Mouse (Mus musculus): ENCODE measurements at regions not wholly inside any gene's neighbourhood (a gene's known extent, or its start where the extent isn't known, plus 50 kb on each side); places are given as distances from the start of the nearest gene placed in this dataset.

DNA sequence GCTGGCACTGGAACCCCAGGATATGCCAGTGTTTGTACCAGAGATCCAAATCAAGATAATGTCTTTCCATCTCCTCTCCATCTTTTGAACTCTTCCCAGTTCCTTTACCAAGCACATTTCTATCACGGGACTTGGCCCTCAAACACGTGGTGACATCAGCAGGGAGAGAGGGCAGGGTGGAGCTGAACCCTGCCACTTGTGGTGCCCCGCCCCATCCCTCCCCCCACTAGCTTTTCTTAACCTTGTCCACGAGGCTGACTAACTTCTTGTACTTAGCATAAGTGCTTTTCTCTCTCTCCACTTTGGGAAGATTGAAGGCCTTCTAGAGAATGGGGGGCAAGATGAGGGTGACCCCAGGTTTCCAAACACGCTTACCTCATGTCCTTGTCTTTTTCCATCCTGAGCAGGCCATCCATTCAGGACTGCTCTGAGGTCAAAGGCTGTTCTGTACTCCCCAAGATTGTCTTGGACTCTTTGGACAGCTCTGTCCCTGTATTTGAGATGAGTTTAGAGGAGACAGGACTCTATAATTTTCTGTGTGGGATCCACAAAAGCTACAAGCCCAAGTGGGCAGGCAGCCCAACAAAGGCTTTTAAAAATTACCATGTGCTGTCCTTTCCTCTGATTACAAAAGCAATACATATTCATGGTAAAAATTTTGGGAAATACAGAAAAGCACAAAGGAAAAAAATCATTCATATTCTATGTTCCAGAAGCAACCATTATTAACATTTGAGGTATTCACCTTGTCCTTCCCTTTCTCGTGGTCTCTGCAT lies 192.7 kb upstream of the 4931429L15Rik start:
- DNase-seq (ENCODE audit: low spot score): no peak

DNA sequence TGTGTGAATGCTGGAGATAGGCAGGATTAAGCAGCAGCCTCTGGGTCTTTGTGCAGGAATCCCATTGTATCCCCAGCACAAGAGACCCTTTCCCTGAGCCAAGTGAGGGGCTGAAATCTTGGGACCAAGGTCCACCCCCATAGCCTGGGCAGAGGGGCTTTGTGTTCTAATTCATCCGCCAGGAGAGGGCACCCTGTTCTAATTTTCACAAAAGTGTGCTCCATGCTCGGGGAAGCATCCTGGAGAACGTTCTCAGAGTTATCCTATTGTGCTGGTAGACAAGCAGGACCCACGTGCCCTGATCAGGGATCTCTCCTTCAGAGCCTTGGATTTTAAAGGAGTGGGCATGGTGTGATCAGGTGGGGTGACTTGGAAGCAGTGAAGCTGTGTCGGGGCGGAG lies 191.5 kb upstream of the 4931429L15Rik start:
- peak; percentile 49 for DNase-seq (ENCODE audit: low spot score)

DNA sequence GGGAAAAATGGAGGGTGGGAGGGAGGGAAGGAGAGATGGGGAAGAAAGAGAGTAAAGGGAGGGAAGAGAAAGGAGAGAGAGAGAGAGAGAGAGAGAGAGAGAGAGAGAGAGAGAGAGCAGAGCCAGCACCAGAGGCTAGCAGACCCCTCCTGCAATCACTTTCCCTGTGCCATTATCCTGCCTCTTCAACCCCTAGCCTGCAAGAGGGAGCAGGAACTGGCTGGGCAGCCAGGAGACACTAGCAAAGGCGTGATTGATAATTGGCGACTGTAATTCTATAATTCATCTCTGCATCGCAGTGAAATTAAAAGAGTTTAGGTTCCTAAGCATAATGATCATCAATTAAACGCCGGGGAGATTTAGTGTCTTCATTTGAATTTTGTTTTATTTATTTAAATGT lies 190.1 kb upstream of the 4931429L15Rik start:
- peak; percentile 50 for DNase-seq (ENCODE audit: low spot score)

DNA sequence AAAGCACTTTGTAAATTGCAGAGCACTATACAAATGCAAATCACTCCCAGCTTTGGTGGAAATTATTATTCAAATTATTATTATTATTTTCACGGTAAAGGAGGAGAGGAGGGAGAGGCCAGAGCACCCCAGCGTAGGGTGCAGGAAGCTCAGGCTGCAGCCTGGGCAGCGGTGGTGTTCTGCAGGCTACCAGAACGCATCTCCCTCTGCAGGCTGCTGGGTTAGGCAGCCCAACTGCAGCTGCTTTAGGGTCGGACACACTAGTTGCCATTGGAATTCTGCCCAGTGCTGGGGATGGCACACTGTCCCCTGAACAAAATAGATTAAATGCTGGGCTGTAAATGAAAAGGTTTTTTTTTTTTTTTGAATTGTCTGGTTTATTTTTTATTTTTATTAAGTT lies 189.7 kb upstream of the 4931429L15Rik start:
- peak; percentile 76 for DNase-seq (ENCODE audit: low spot score)

DNA sequence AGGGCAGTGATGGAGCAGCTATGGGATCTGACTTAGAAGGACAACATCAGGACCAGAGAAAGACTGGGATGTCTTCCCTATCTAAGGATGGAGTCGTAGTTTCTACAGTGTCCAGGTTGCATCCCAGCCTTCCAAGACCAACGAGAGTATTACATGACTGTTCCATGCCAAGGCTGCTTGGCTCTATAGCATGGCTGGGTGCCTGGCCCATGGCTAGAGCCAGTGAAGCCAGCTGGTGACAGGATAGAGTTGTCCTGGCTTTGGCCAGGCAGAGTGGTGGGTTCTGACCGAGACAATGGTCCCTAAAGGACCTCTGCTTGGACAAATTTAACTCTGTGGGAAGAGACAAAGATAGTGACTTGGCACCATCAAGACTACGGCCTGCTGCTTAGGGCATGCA lies 187.2 kb upstream of the 4931429L15Rik start:
- DNase-seq (ENCODE audit: low spot score): no peak

DNA sequence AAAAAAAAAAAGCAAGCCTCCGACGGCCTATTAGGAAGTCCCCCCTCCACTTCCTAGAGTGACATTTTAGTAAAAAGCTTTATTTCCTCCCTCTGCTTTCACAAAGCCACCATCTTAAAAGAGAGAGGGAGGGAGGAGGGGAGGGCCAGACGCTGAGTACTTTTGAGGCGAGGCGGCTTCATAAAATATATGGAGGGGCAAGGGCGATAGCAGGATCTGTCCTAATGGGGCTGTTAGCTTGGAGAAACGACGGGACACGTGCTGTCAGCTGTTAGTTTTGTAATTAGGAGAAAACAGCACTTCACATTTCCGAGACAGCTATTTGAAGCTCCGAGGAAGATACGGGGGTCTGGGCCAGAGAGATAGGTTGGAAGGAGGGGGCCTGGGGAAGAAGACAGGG lies 184.8 kb upstream of the 4931429L15Rik start:
- DNase-seq (ENCODE audit: low spot score): no peak

DNA sequence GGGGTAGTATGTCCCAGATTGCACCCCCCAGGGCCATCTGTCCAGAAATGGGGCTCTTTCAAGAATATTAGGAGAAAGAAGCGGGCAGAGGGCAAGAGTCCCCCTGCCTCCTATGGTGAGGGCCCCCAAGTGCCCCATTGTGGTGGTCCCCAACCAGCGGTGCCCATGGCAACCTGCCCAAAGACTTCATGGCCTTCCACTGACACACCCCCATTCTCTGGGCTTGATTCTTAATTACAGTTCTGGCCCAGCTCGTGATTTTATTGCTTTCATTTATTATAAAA lies 184.3 kb upstream of the 4931429L15Rik start:
- no peak for DNase-seq (ENCODE audit: low spot score)

DNA sequence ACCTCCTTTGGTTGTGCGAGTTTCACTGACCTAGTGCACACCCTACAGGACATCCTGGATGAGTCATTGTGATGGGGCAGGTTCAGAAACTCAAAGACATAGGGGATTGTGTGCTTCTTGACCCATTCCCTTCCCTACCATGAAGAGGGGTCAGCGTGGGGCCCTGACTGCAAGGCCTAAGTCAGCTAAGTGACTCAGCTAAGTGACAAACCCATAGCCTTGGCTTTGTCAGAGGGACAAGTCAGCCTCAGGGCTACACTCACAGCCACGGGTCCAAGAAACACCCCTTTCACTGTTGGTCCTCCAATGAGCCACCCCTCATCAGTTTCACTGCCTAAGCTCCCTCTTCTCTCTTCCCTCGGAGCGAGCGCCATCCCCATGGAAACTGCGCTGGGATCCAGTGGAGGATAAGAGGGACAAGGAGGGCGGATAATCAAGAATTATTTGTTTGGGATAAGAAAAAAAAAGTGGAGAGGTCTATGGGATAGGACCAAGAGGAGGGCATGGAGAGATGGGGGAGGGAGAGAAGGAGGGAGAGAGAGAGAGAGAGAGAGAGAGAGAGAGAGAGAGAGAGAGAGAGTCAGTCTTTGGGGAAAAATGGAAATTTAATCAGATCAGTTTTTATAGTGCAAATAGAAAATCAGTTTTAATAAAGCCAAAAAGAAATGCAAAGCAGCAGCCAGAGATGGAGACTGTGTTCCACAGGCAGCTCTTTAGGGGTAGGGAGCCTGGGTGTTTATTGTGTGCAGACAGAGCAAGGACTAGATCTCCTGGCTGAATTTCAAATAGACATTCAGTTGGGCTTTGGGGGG lies 183.7 kb upstream of the 4931429L15Rik start:
- DNase-seq (ENCODE audit: low spot score): no peak

DNA sequence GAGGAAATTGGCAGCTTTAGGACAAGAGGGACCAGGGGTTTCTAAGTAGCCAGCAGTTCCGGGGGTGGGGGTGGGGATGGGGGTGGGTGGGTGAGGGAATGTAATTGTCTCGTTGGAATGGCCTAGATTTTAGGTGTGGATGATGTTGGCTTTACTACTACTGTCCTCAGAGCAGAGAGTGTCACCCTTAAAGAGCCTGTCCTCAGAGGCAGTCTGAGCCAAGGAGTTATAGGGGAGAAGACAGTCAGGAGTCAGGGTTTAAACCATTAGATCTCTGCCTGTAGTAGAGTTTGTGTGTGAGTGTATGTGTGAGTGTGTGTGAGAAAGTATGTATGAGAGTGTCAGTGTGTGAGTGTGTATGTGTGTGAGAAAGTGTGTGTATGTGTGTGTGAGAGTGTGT lies 179.6 kb upstream of the 4931429L15Rik start:
- DNase-seq (ENCODE audit: low spot score): no peak

DNA sequence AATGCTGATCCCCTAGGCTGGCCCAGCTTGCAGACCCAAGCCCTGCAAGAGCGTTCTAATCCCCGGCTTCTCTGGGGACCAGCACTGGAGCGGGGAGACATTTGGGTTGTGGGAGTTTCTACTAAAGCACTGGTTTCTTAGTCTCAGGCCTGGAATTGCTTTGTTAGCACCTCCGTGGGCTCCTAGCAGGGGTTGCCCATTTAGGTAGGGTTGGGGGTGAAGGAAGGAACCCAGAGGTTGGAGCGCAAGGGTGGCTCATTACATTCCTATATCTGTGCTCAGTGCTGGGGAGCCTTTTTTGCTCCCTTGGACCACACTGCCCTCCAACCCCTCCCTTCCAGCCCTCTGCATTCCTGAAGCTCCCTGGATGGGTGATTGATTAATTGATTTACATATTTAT lies 179.1 kb upstream of the 4931429L15Rik start:
- no peak for DNase-seq (ENCODE audit: low spot score)

DNA sequence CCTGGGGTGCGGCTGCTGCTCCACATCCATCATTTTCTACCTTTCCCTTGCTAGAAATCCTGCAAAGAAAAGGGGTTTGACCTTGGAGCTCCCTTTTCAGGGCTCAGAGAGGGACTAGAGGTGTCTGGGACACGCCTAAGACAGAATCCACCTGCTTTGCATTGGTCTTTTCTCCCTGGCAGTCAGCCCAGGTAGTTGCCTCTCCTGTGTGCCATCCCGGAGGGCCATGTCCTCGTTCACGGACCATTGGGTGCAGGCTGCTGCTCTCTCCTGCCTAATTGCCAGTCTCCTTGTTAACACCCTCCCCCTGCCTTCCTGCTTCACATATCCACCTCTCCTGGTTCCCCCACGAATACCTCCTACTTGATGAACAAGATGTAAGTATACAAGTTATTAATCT lies 175.5 kb upstream of the 4931429L15Rik start:
- DNase-seq (ENCODE audit: low spot score): no peak

DNA sequence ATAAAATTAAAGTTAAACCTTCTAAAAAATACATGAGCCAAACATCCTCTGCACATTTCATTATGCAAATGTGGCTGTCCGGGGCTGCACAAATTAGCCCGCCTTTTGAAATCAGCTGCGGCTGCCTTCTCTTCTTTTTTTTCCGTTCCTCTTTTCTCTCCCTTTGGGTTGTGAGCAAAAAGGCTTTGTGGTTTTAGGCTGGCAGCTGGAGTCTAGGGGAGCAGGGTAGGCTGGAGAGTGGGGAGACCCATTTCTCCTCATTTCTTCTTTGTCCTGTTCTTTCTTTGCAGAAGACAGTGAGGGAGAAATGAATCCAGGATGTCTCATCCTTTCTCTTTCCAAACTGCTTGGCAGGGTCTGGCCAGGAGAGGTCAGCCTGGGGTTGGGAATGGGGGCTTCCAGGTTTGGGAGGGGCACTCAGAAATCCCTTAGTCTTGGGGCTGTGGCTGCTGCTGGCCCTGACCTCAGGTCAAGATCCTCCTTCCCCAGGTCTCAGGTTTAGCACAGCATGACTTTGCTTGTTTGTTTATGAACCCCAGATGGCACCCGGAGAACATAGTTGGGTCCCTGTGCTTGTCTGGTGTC lies 163.2 kb upstream of the 4931429L15Rik start:
- DNase-seq (ENCODE audit: low spot score): peak; percentile 39

DNA sequence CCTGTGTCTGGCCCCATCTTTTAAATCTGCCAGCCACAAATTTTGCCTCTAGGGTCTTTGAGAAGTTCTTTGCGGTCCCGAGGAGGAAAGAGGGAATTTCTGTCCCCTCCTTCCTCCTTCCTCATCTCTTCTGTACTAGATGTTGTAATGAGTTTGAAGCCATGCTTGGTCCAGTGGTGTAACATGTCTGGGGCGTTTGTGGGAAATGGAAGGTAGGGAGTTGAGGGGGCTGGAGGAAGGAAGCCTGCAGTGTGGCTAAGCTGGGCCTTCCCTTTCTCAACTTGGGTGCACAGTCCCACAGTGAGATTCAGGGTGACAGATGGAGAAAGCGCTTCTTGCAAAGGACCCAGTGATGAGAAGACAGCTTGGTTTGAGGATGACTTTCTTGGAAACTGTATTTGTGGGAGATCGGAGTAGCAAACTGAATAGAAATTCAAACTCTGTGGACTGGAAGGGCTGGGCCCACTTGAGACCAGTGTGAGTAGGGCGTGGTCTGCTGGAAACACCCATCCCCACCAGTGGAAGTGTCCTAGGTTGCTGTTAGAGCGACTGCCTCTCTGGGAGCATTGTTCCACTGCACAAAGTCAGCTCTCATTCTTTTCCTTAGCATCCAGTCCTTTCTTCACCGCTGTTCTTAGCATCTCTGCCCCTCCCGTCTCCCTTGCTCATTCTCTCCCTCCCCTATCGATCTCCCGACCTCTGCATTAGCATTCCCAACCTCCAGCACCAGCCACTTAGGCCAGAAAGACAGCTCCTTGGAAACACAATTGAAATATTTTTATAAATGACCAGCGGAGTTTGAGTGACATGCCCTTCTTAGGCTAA lies 162.5 kb upstream of the 4931429L15Rik start:
- DNase-seq (ENCODE audit: low spot score): no peak

DNA sequence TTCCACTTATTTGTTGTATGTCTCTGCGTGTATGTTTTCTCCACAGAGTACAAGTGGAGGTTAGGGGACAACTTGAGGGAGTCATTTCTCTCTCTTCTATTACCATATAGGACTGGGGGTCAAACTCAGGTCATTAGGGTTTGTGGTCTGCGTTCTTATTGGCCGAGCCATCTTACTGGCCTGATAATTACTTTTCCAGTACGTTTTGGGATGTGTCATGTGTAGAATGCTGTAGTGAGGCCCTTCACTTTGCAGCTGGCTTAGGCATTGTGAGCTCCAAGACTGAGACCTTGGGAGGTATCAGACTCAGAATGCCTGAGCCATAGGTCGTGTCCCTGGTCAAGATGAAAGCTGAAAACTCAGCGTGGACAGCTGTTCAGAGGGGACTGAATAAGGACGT lies 161.7 kb upstream of the 4931429L15Rik start:
- DNase-seq (ENCODE audit: low spot score): no peak

DNA sequence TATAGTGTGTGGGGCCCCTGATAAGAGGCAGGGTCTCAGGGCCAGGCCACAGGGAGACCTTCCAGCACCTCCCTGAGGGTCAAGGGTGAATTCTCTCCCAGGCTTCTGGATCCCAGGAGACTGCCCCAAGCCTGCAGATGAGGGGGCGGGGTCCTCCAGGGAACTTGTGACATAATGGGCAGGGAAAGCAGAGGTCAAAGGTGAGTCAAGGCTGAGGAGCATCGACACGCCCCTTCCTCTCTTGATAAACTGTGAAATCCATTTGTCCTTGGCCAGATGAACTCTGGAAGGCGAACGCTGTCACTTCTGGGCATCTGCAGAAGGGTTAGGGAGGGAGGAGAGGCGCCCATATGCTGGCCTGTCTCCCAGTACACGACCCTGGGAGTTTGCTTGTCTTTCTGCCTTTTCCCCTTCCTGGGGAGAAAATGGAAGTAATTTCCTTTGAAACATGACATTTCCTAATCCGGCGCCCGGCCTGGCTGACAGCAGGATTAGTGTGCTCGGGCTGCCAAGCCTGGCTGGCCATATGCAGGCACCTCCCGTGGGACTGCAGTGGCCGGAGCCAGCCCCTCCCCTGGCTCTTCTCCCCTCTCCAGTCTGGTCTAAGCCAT lies 160.4 kb upstream of the 4931429L15Rik start:
- DNase-seq (ENCODE audit: low spot score): peak; percentile 70

DNA sequence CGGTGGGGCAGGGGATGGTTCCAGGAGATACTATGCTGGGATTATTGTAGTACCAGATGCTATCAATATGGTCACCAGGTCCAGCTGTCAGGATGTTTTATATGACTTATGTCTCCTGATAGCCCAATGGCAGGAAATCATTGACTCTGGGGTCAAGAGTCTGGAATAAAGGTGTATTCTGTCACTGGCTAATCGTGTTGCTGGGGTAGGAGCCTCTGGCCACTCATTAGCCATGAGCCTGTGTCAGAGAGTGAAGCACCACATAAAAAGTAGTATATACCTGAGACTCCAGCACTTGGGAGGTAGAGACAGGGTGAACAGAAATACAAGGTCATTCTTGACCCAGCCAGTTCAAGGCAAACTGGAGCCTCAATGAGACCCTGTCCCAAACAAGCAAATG lies 158.8 kb upstream of the 4931429L15Rik start:
- DNase-seq (ENCODE audit: low spot score): no peak

DNA sequence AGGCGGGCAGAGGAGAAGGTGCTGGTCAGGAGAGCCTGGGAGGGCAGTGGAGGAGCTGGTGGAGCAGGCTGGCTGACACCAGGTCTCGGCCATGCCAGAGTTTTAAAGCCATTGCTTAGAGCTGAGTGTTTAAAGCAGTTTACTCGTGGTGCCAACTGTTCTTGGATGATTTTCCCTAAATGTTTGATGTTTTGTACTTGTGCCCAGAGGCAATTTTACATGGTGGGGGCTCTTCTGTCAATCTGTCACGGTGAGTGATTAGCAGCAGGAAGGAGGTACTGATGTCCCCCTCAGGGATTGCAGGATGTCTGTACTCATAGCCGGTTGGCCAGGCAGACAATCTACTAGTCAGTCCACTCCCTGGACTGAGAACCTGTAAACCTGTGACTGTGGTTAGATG lies 156.7 kb upstream of the 4931429L15Rik start:
- DNase-seq (ENCODE audit: low spot score): no peak

DNA sequence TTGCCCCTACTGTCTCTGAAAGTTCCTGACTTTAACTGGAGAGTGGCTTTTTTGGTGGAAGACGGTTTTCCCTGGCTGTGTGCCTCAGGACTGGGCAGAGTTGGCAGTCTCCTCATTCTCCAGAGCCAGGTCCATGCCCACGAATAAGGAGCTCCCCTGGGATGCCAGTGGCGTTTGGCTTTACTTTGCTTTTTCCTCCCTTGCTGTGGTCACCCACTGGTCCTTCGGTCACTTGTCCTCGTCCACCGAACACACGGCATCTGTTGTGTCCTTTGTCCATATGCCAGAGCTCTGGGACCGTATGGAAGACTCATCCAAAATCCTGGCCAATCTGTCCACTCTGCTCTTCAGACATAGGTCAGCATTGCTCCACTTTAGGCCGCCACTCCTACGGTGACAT lies 153.9 kb upstream of the 4931429L15Rik start:
- DNase-seq (ENCODE audit: low spot score): no peak

DNA sequence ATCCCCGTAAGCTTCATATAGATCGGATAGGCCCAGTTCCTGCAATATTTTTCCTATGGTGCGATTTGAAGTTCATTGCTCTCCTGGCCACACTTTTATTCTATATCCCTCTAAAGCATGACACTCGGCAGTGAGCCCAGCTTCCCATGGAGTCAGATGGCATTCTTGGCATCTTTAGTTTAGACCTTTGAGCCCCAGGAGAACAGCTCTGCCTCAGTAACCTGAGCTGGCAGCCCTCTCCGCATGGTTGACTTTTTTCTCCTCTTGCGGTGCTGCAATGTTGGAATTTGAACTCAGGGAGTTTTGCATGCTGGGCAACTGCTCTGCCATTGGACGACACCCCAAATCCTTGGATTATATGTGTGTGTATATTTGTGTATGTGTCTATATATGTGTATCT lies 149.7 kb upstream of the 4931429L15Rik start:
- no peak for DNase-seq (ENCODE audit: low spot score)

DNA sequence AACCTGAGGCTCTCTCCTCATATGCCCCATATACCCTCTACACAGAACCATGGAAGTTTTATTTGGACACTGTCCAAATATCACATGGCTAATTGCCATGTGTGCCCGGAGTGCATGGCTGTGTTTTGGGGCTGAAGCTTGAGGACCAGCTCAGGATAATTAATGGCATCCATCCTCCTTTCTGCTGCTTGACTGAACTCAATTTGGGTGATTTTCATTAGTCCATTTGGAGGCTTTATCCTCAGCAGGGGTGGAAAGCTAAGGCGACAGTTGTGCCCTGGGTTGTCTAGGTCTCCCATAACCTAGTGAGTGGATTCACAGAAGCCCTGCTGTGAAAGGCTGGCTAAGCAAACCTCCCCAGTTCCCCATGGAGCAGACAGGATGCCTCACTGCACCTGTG lies 148.5 kb upstream of the 4931429L15Rik start:
- DNase-seq (ENCODE audit: low spot score): no peak

DNA sequence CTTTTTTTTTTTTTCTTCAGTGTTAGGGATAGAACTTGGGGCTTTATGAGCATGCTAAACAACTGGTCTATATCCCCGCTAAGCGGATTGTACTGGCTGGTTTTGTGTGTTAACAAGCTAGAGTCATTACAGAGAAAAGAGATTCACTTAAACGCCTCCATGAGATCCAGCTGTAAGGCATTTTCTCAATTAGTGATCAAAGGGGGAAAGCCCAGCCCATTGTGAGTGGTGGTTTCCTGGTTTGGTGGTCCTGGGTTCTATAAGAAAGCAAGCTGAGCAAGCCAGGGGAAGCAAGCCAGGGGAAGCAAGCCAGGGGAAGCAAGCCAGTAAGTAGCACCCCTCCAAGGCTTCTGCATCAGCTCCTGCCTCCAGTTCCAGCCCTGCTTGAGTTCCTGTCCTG lies 147.9 kb upstream of the 4931429L15Rik start:
- DNase-seq (ENCODE audit: low spot score): no peak

DNA sequence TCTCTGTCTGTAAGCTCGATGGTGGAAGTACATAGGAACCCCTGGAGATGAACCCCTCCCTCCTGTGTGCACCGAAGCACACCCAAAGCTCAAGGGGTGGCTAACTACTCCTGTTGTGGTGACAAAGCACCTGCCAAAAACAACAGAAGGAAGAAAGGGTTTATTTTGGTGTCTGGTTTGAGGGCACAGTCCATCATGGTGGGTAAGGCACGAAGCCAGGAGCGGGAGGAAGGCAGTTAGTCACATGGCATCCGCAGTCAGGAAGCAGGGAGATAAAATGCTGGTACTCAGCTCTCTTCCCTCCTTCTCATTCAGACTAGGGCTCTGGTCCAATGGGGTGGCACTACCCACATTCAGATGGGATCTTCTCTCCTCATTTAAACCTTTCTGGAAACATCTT lies 142.9 kb upstream of the 4931429L15Rik start:
- no peak for DNase-seq (ENCODE audit: low spot score)

Measured in MN1 (cell line).